Mouse (Mus musculus): ENCODE measurements around the gene Dip2c.

GRCm38 (mm10) chr13:9689366-9689765 is 413.0 kb downstream of the Dip2c start:
- TF ChIP-seq ZC3H11A (IDR thresholded peaks at IDR 0.05; ENCODE audit: low read depth, low read length) (no peak), EP300 (IDR thresholded peaks at IDR 0.05; ENCODE audit: low read length) (no peak), HCFC1 (IDR thresholded peaks at IDR 0.05; ENCODE audit: low read depth, low read length) (no peak), UBTF (IDR thresholded peaks at IDR 0.05; ENCODE audit: low read depth, low read length) (no peak), CTCF (conservative IDR thresholded peaks at IDR 0.05 in 1 of 2, IDR thresholded peaks at IDR 0.05 in 1 of 2; ENCODE audit: low read depth in 2 of 2, low read length in 2 of 2) (no peak), GABPA (IDR thresholded peaks at IDR 0.05; ENCODE audit: insufficient replicate concordance, low read depth, low read length) (no peak), POLR2A (IDR thresholded peaks at IDR 0.05; ENCODE audit: low read depth, low read length) (no peak), KAT2A (IDR thresholded peaks at IDR 0.05; ENCODE audit: insufficient replicate concordance, low read length) (no peak), ELF1 (IDR thresholded peaks at IDR 0.05; ENCODE audit: low read depth, low read length) (no peak), MYC (IDR thresholded peaks at IDR 0.05; ENCODE audit: low read depth, low read length) (no peak), MAFK (IDR thresholded peaks at IDR 0.05; ENCODE audit: insufficient replicate concordance, low read length) (no peak), JUND (conservative IDR thresholded peaks at IDR 0.05; ENCODE audit: low read depth, low read length) (no peak), BHLHE40 (IDR thresholded peaks at IDR 0.05; ENCODE audit: low read depth, low read length) (no peak), CHD1 (IDR thresholded peaks at IDR 0.05; ENCODE audit: low read depth, low read length) (no peak)
